Mouse (Mus musculus) heart, embryonic 14.5 days (tissue): ENCODE data around the gene Slc22a15. TPM values are rescaled to one million over a fixed set of nuclear protein-coding genes. Genes with fewer than 3 reads are reported as not detected.
"Not testable (repeated sequence)": the region's sequence is repeated elsewhere in the genome, so short reads cannot be mapped to it uniquely, and the experiment has no call there.

ENCODE experiments used
- ATAC-seq: fragments of 200-750 bp; cut with Nextera tagmentation; 2 replicates; pipeline ENCODE4 v1.8.0; 2017; ENCODE audit warnings: low read depth, moderate TSS enrichment; ENCODE audit not compliant: insufficient number of reproducible peaks, insufficient read depth, low FRiP score
- H3K27ac ChIP-seq, 2 experiments: fragments of 200-500 bp in 1 of 2; fragments of 300-500 bp in 1 of 2; sonication (generic) in 1 of 2; replicated peaks in 1 of 2; 2 replicates each; pipeline ENCODE4 v1.5.1; 2012 to 2014; ENCODE audit warnings: low read depth in 2 of 2, low read length in 2 of 2, control low read depth in 1 of 2, mild to moderate bottlenecking in 1 of 2, mixed read lengths in 1 of 2; ENCODE audit not compliant: control insufficient read depth in 1 of 2, insufficient read depth in 1 of 2
- H3K27me3 ChIP-seq: fragments of 300-500 bp; sonication (generic); 2 replicates; pipeline ENCODE4 v1.6.1; 2014; ENCODE audit warnings: mild to moderate bottlenecking, low read length, control low read depth; ENCODE audit not compliant: control insufficient read depth, insufficient read depth
- H3K36me3 ChIP-seq: fragments of 300-500 bp; sonication (generic); 2 replicates; pipeline ENCODE4 v1.6.1; 2014; ENCODE audit warnings: mild to moderate bottlenecking, control low read depth, low read length, mixed read lengths; ENCODE audit not compliant: control insufficient read depth, insufficient read depth
- H3K4me1 ChIP-seq, 2 experiments: fragments of 200-500 bp in 1 of 2; fragments of 300-500 bp in 1 of 2; sonication (generic) in 1 of 2; 2 replicates each; pipeline ENCODE4 v1.6.1; 2012 to 2014; ENCODE audit warnings: low read length in 2 of 2, control low read depth in 1 of 2, mixed read lengths in 1 of 2; ENCODE audit not compliant: control insufficient read depth in 2 of 2, insufficient read depth in 2 of 2
- H3K4me2 ChIP-seq: fragments of 300-500 bp; sonication (generic); 2 replicates; pipeline ENCODE4 v1.6.1; 2014; ENCODE audit warnings: mild to moderate bottlenecking, low read length
- H3K4me3 ChIP-seq, 2 experiments: fragments of 200-500 bp in 1 of 2; fragments of 300-500 bp in 1 of 2; sonication (generic) in 1 of 2; 2 replicates each; pipeline ENCODE4 v1.5.1; 2012 to 2014; ENCODE audit warnings: low read length in 2 of 2, mild to moderate bottlenecking in 2 of 2, control low read depth in 1 of 2, low read depth in 1 of 2, moderate library complexity in 1 of 2; ENCODE audit not compliant: control insufficient read depth in 1 of 2, insufficient read depth in 1 of 2
- H3K9ac ChIP-seq: fragments of 300-500 bp; sonication (generic); 2 replicates; pipeline ENCODE4 v1.6.1; 2014; ENCODE audit warnings: mild to moderate bottlenecking, low read length
- H3K9me3 ChIP-seq: fragments of 300-500 bp; sonication (generic); 2 replicates; pipeline ENCODE4 v1.6.1; 2016; ENCODE audit warnings: low read length, control low read depth; ENCODE audit not compliant: control insufficient read depth
- WGBS: fragments of 180-500 bp; shearing (Covaris S2); extraction: QIAGEN DNeasy Blood & Tissue Kit; methylation state at CpG from one replicate; pipeline ENCODE4 v1.1.7; 2014; 5-methylcytosine and 5-hydroxymethylcytosine counted together
- polyA plus RNA-seq: library from polyadenylated mRNA; unstranded; fragments of >200 nt; fragmentation: Nextera tagmentation; extraction: Ambion mirVana; gene quantifications from 2 replicates; pipeline ENCODE4 v1.2.1, GENCODE M21; 2014

Gene Slc22a15
- polyA plus RNA-seq, 1 experiment from 2014 or later, result 6.1 TPM

GRCm38 (mm10) chr3:101828595-101828994, 95.7 kb downstream of the Slc22a15 start:
- no peaks in the 10 kb centered on the region for H3K9me3 ChIP-seq
- WGBS, result 30% methylated on average over 3 of the region's 3 CpGs
- no peaks in the 10 kb centered on the region for H3K36me3 ChIP-seq
- H3K4me1 ChIP-seq, result peaks cover 5 to 11% of the 10 kb centered on the region in 2 experiments
- H3K4me3 ChIP-seq, result no peak overlapping the region
- H3K27me3 ChIP-seq, result no peaks in the 10 kb centered on the region
- H3K27ac ChIP-seq, result no peak overlapping the region
- no peak overlapping the region for H3K9ac ChIP-seq
- H3K4me2 ChIP-seq, result no peak overlapping the region
- ATAC-seq, result no peak

- Histone ChIP-seq H3K36me3 (no peaks in the 10 kb centered on the region), H3K9me3 (no peaks in the 10 kb centered on the region), H3K27ac (no peak overlapping the region), H3K4me2 (no peak overlapping the region), H3K9ac (no peak overlapping the region), H3K4me3 (no peak overlapping the region), H3K27me3 (no peaks in the 10 kb centered on the region), H3K4me1 (peaks cover 5 to 11% of the 10 kb centered on the region in 2 experiments)
- no peak for ATAC-seq
- 82% methylated on average over 6 of the region's 6 CpGs for WGBS
Observed at GRCm38 (mm10) chr3:101827220-101827715, 97.0 kb downstream of the Slc22a15 start.

GRCm38 (mm10) chr3:101824338-101824737, 99.9 kb downstream of the Slc22a15 start:
- H3K4me1 ChIP-seq, result no peaks in the 10 kb centered on the region
- H3K4me3 ChIP-seq, result no peak overlapping the region
- no peak overlapping the region for H3K27ac ChIP-seq
- no peak for ATAC-seq
- no peaks in the 10 kb centered on the region for H3K36me3 ChIP-seq
- H3K9ac ChIP-seq, result no peak overlapping the region
- 71% methylated on average over 9 of the region's 9 CpGs for WGBS
- H3K9me3 ChIP-seq, result no peaks in the 10 kb centered on the region
- no peak overlapping the region for H3K4me2 ChIP-seq
- H3K27me3 ChIP-seq, result no peaks in the 10 kb centered on the region

- no peak for ATAC-seq
- no peak overlapping the region for H3K4me2 ChIP-seq
- H3K4me3 ChIP-seq, result no peak overlapping the region
- WGBS, result 75% methylated on average over 5 of the region's 5 CpGs
- H3K9ac ChIP-seq, result no peak overlapping the region
- H3K27ac ChIP-seq, result no peak overlapping the region
- H3K36me3 ChIP-seq, result no peaks in the 10 kb centered on the region
- peaks cover 3% of the 10 kb centered on the region; the same call in 1 of the 2 replicates for H3K9me3 ChIP-seq
- no peaks in the 10 kb centered on the region for H3K27me3 ChIP-seq
- no peaks in the 10 kb centered on the region for H3K4me1 ChIP-seq
Observed at GRCm38 (mm10) chr3:101822052-101822451, 102.2 kb downstream of the Slc22a15 start.

GRCm38 (mm10) chr3:101820708-101821107, 103.5 kb downstream of the Slc22a15 start:
- H3K27me3 ChIP-seq, H3K4me3 ChIP-seq, H3K27ac ChIP-seq, ATAC-seq, H3K36me3 ChIP-seq, H3K4me2 ChIP-seq, H3K9ac ChIP-seq, H3K9me3 ChIP-seq, H3K4me1 ChIP-seq: not testable (repeated sequence)
- WGBS, result 68% methylated on average over 3 of the region's 3 CpGs

GRCm38 (mm10) chr3:101816006-101816405, 108.2 kb downstream of the Slc22a15 start:
- Histone ChIP-seq H3K4me2 (no peak overlapping the region), H3K4me1 (no peaks in the 10 kb centered on the region), H3K9ac (no peak overlapping the region), H3K4me3 (no peak overlapping the region), H3K27me3 (no peaks in the 10 kb centered on the region), H3K27ac (no peak overlapping the region), H3K9me3 (peaks cover 3% of the 10 kb centered on the region; the same call in 1 of the 2 replicates), H3K36me3 (no peaks in the 10 kb centered on the region)
- ATAC-seq, result no peak
- 78% methylated on average over 3 of the region's 3 CpGs for WGBS

- H3K27me3 ChIP-seq, result no peaks in the 10 kb centered on the region
- no peak overlapping the region for H3K4me3 ChIP-seq
- ATAC-seq, result no peak
- peaks cover 3% of the 10 kb centered on the region; the same call in 1 of the 2 replicates for H3K9me3 ChIP-seq
- no peak overlapping the region for H3K9ac ChIP-seq
- no peak overlapping the region for H3K4me2 ChIP-seq
- no peaks in the 10 kb centered on the region for H3K4me1 ChIP-seq
- no peak overlapping the region for H3K27ac ChIP-seq
- WGBS, result 83% methylated on average over 9 of the region's 9 CpGs
- H3K36me3 ChIP-seq, result no peaks in the 10 kb centered on the region
Observed at GRCm38 (mm10) chr3:101814790-101815189, 109.5 kb downstream of the Slc22a15 start.

GRCm38 (mm10) chr3:101812341-101812962, 111.8 kb downstream of the Slc22a15 start:
- Histone ChIP-seq H3K9ac (no peak overlapping the region), H3K27ac (no peak overlapping the region), H3K36me3 (no peaks in the 10 kb centered on the region), H3K4me3 (no peak overlapping the region), H3K9me3 (no peaks in the 10 kb centered on the region), H3K27me3 (no peaks in the 10 kb centered on the region), H3K4me1 (peaks cover 9 to 11% of the 10 kb centered on the region in 2 experiments), H3K4me2 (no peak overlapping the region)
- 64% methylated on average over 10 of the region's 10 CpGs for WGBS
- no peak for ATAC-seq
